Mouse (Mus musculus): ENCODE measurements around the gene Ifna14. TPM values are rescaled to one million over a fixed set of nuclear protein-coding genes. Genes with fewer than 3 reads are reported as not detected.
"Not testable (repeated sequence)": the region's sequence is repeated elsewhere in the genome, so short reads cannot be mapped to it uniquely, and the experiment has no call there.

Gene Ifna14
- not detected for total RNA-seq (2021)
- long read RNA-seq, experiment 1, result 0 reads
- long read RNA-seq, experiment 2, result 0 reads

- DNase-seq, result no peak
- intact Hi-C loops (cut with DNase I), result no loop called here
These were observed at the start of gene Ifna14 for GRCm38 (mm10) chr4:88571698-88572097. TSS of gene Ifna14 (minus strand) at chr4:88571798.

GRCm38 (mm10) chr4:88603276-88603675 is 31.7 kb upstream of the Ifna14 start, which contains the start of gene Ifna12:
TSS of gene Ifna12 (minus strand) at chr4:88603376.
- no peak for DNase-seq
- intact Hi-C loops (cut with DNase I), result no loop called here

- no peak for DNase-seq
- intact Hi-C loops (cut with DNase I), result no loop called here
These were observed 20.7 kb upstream of the Ifna14 start, which contains the start of gene Ifna9 for GRCm38 (mm10) chr4:88592285-88592684. TSS of gene Ifna9 (minus strand) at chr4:88592385.

- no peak for DNase-seq
- intact Hi-C loops (cut with DNase I), result no loop called here
These were observed 9.8 kb downstream of the Ifna14 start for GRCm38 (mm10) chr4:88561791-88562190.

- intact Hi-C loops (cut with DNase I); DNase-seq: not testable (repeated sequence)
These were observed 13.5 kb downstream of the Ifna14 start, which contains the start of gene Ifna15 for GRCm38 (mm10) chr4:88558145-88558544. TSS of gene Ifna15 (minus strand) at chr4:88558245.

GRCm38 (mm10) chr4:88550161-88550945 is 21.2 kb downstream of the Ifna14 start:
- peak; percentile 78 to 82 for DNase-seq
- intact Hi-C loops (cut with DNase I), result loop anchor here (5.0 kb wide), 1 partner anchor 87 kb away; no protein-coding TSS in a partner anchor

- no peak for DNase-seq
- intact Hi-C loops (cut with DNase I), result loop anchor here (5.0 kb wide), 1 partner anchor 241 kb away; no protein-coding TSS in a partner anchor
These were observed 23.6 kb downstream of the Ifna14 start for GRCm38 (mm10) chr4:88547986-88548385.

GRCm38 (mm10) chr4:88543649-88544234 is 27.9 kb downstream of the Ifna14 start:
- intact Hi-C loops (cut with DNase I), result loop anchor here (2.0 to 5.0 kb wide), 5 partner anchors 21 to 1176 kb away; partner anchors contain the start of gene Ifnb1
- DNase-seq, result peak in 1 of 2 experiments; percentile 26

- intact Hi-C loops (cut with DNase I), result no loop called here
- DNase-seq, result peak; percentile 26 to 31
These were observed 34.3 kb downstream of the Ifna14 start for GRCm38 (mm10) chr4:88537328-88537727.

GRCm38 (mm10) chr4:88536640-88537039 is 35.0 kb downstream of the Ifna14 start:
- DNase-seq, result peak; percentile 47 to 51
- intact Hi-C loops (cut with DNase I), result no loop called here

- no peak for DNase-seq
- intact Hi-C loops (cut with DNase I), result no loop called here
These were observed 35.9 kb downstream of the Ifna14 start for GRCm38 (mm10) chr4:88535742-88536141.

- no peak for DNase-seq
- intact Hi-C loops (cut with DNase I), result no loop called here
These were observed 36.7 kb downstream of the Ifna14 start for GRCm38 (mm10) chr4:88534903-88535302.

- no peak for DNase-seq
- intact Hi-C loops (cut with DNase I), result no loop called here
These were observed 38.1 kb downstream of the Ifna14 start for GRCm38 (mm10) chr4:88533499-88533898.

- no peak for DNase-seq
- intact Hi-C loops (cut with DNase I), result no loop called here
These were observed 40.7 kb downstream of the Ifna14 start for GRCm38 (mm10) chr4:88530892-88531291.

- intact Hi-C loops (cut with DNase I), result no loop called here
- DNase-seq, result no peak
These were observed 41.3 kb downstream of the Ifna14 start for GRCm38 (mm10) chr4:88530271-88530670.

GRCm38 (mm10) chr4:88526379-88527049 is 45.1 kb downstream of the Ifna14 start:
- DNase-seq, result no peak
- intact Hi-C loops (cut with DNase I), result no loop called here

- DNase-seq, result no peak
- intact Hi-C loops (cut with DNase I), result no loop called here
These were observed 46.2 kb downstream of the Ifna14 start for GRCm38 (mm10) chr4:88525393-88525792.

- DNase-seq, result peak; percentile 29 to 45
- intact Hi-C loops (cut with DNase I), result loop anchor here (2.0 kb wide), 1 partner anchor 20 kb away; no protein-coding TSS in a partner anchor
These were observed 48.4 kb downstream of the Ifna14 start for GRCm38 (mm10) chr4:88523241-88523640.

- intact Hi-C loops (cut with DNase I), result loop anchor here (2.0 kb wide), 1 partner anchor 20 kb away; no protein-coding TSS in a partner anchor
- DNase-seq, result no peak
These were observed 48.9 kb downstream of the Ifna14 start, which contains the start of gene Ifnb1 for GRCm38 (mm10) chr4:88522674-88523073. TSS of gene Ifnb1 (minus strand) at chr4:88522774.
